Mouse (Mus musculus) midbrain, postnatal 0 days (tissue): ENCODE results near the gene Fam168b. TPM values are rescaled to one million over a fixed set of nuclear protein-coding genes. Genes with fewer than 3 reads are reported as not detected.
A peak's percentile ranks its signal among the peaks of the same experiment; 100 is the strongest.

Experiments used
- ATAC-seq: fragments of 200-750 bp; cut with Nextera tagmentation; 2 replicates; pipeline ENCODE4 v1.8.0; 2017; ENCODE audit warnings: moderate number of reproducible peaks, mild to moderate bottlenecking, moderate TSS enrichment, moderate library complexity; ENCODE audit not compliant: low FRiP score
- DNase-seq: peaks from one replicate; pipeline ENCODE4 v3.0.0-alpha.2; 2015; ENCODE audit warnings: low spot score
- H3K27ac ChIP-seq: fragments of 300-500 bp; sonication (generic); 2 replicates; pipeline ENCODE4 v1.5.1; 2014; ENCODE audit warnings: low read depth, mild to moderate bottlenecking, low read length, mixed read lengths
- H3K27me3 ChIP-seq: fragments of 300-500 bp; sonication (generic); 2 replicates; pipeline ENCODE4 v1.6.1; 2014; ENCODE audit warnings: low read length, control low read depth, mixed read lengths; ENCODE audit not compliant: insufficient read depth
- H3K36me3 ChIP-seq: fragments of 300-500 bp; sonication (generic); 2 replicates; pipeline ENCODE4 v1.6.1; 2014; ENCODE audit warnings: low read length, control low read depth, mixed read lengths; ENCODE audit not compliant: insufficient read depth
- H3K4me1 ChIP-seq: fragments of 300-500 bp; sonication (generic); 2 replicates; pipeline ENCODE4 v1.6.1; 2014; ENCODE audit warnings: mild to moderate bottlenecking, control low read depth, antibody characterized with exemption, low read length, mixed read lengths; ENCODE audit not compliant: insufficient read depth
- H3K4me2 ChIP-seq: fragments of 300-500 bp; sonication (generic); 2 replicates; pipeline ENCODE4 v1.6.1; 2014; ENCODE audit warnings: low read depth, mild to moderate bottlenecking, low read length, mixed read lengths; ENCODE audit not compliant: poor library complexity, severe bottlenecking
- H3K4me3 ChIP-seq: fragments of 300-500 bp; sonication (generic); 2 replicates; pipeline ENCODE4 v1.5.1; 2014; ENCODE audit warnings: low read depth, mild to moderate bottlenecking, low read length, moderate library complexity
- H3K9ac ChIP-seq: fragments of 300-500 bp; sonication (generic); replicated peaks from 2 replicates; pipeline ENCODE4 v1.6.1; 2014; ENCODE audit warnings: mild to moderate bottlenecking, low read length, moderate library complexity, mixed read lengths; ENCODE audit not compliant: poor library complexity, severe bottlenecking
- H3K9me3 ChIP-seq: fragments of 300-500 bp; sonication (generic); 2 replicates; pipeline ENCODE4 v1.6.1; 2016; ENCODE audit warnings: low read length, control low read depth
- CTCF ChIP-seq: IDR thresholded peaks from 2 replicates; pipeline ENCODE4 v1.5.1; 2016; ENCODE audit warnings: antibody characterized with exemption, mild to moderate bottlenecking
- WGBS: fragments of 180-500 bp; shearing (Covaris S2); extraction: QIAGEN DNeasy Blood & Tissue Kit; methylation state at CpG from one replicate; pipeline ENCODE4 v1.1.7; 2014; 5-methylcytosine and 5-hydroxymethylcytosine counted together
- polyA plus RNA-seq: library from polyadenylated mRNA; unstranded; fragments of >200 nt; fragmentation: Nextera tagmentation; extraction: Ambion mirVana; gene quantifications from 2 replicates; pipeline ENCODE4 v1.2.1, GENCODE M21; 2015
- total RNA-seq: library from RNA; depleted of rRNA; stranded (reverse); fragments of >200 nt; gene quantifications from 2 replicates; pipeline ENCODE4 v1.2.3, GENCODE M21; 2014

Gene Fam168b
- total and polyA plus RNA-seq, 2 experiments from 2014 or later, result 95.9 to 542 TPM

DNA sequence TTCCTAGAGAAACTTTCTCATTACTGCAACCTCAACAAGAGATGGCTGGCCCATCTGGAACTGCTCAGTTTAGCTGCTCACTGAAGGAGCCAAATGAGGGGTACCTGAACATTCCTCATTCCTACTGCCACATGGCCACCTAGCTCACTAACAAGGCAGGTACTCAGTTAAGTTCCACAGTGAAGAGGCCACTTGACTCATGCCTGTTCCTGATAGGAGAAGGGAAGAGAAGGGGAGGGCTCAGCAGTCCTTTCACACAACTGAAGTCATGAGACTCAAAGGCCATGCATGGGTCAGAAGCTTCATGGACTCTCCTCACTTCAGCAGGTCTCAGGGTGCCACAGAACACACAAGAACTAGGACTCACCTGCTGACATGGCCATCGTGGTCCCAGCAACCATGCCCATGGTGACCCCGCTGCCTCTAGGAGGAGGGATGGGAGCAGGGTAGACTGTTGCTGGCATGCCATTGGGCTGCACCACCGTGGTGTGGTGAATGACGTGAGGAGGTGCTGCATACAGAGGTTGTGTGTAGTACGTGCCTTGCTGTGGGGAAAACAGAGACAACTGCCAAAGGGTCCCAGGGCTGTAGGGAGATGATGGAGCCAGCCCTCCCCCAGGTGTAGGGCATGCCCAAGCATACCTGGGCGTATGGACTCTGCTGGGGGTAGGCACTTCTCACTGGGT is 23.5 kb downstream of the Fam168b start:
- Histone ChIP-seq H3K27ac (no peak overlapping the region), H3K4me3 (no peak overlapping the region), H3K9ac (no peak overlapping the region), H3K36me3 (peaks cover 56% of the 10 kb centered on the region), H3K27me3 (no peaks in the 10 kb centered on the region), H3K4me2 (no peak overlapping the region), H3K4me1 (no peaks in the 10 kb centered on the region), H3K9me3 (no peaks in the 10 kb centered on the region)
- no peak for TF ChIP-seq CTCF
- DNase-seq, result no peak
- 93% methylated on average over 6 of the region's 6 CpGs for WGBS
- ATAC-seq, result no peak

DNA sequence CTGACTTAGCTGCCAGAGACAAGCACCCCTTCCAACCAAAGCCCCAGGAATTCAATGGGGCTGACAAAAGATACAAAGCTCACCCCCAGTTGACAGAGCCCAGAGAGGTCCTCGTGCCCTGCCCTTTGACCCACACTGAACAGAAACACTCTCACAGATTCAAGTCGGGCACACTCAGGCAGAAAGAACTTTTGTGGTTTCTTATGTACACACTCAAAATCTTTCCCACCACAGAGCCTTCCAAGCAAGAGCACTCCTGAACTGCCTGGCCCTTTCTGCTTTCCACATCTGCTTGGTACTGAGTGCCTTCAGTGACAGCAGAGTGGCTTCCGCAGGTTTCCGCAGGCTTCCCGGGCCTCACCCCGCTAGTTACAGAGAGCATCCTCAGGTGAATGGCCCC is 27.0 kb downstream of the Fam168b start:
- peaks cover 80% of the 10 kb centered on the region for H3K36me3 ChIP-seq

DNA sequence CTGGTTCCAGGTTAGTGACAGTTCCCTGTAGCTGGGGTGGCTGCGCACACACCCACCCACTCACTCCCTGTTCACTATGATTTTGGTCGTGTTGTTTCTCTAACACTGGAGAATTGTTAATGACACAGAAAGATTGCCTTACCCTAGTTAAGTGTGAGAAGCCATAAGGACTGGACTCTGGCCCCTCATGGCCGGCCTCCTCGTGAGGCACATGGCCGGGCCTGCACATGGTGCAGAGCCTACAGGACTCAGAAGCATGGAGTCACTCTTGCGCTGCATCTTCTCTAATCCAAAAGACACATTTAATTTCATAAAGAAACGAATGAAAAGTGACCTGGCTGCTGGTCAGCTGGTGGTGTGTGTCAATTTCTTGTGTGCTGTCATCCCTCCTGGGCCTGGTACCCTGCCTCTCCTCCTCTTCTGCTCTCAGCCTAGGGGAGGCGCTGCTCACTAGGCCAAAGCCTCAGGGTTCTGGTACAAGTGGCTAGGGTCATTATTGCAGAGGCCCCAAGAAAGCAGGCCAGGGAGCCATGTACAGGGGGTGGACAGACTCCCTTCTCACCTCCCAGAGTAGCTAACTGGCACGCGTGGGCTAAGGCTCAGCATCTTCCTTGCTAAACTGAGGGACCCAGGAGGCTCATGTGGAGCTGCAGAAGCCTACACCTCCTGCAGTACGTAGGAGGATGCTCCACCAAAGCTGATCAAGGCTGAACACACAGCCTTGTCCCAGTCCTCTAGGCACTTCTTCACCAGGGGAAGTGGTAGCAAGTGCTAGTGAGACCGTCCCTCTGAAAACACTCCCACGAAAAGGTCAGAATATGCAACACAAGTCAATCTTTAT is 30.2 kb downstream of the Fam168b start:
- Histone ChIP-seq H3K36me3 (peaks cover 74% of the 10 kb centered on the region), H3K27me3 (no peaks in the 10 kb centered on the region), H3K4me1 (no peaks in the 10 kb centered on the region), H3K4me2 (no peak overlapping the region), H3K27ac (no peak overlapping the region), H3K9me3 (no peaks in the 10 kb centered on the region), H3K4me3 (no peak overlapping the region), H3K9ac (no peak overlapping the region)
- TF ChIP-seq CTCF, result peak; percentile 37
- no peak for ATAC-seq
- WGBS, result 94% methylated on average over 13 of the region's 13 CpGs
- no peak for DNase-seq

More for the DNA sequence above, 27.0 kb downstream of the Fam168b start:
- 81% methylated on average over 6 of the region's 6 CpGs for WGBS
- no peak for DNase-seq
- H3K9ac ChIP-seq, result no peak overlapping the region
- no peak overlapping the region for H3K27ac ChIP-seq
- no peak overlapping the region for H3K4me3 ChIP-seq
- H3K4me2 ChIP-seq, result no peak overlapping the region
- H3K4me1 ChIP-seq, result no peaks in the 10 kb centered on the region
- no peaks in the 10 kb centered on the region for H3K9me3 ChIP-seq
- no peak for ATAC-seq
- no peak for TF ChIP-seq CTCF
- H3K27me3 ChIP-seq, result no peaks in the 10 kb centered on the region

DNA sequence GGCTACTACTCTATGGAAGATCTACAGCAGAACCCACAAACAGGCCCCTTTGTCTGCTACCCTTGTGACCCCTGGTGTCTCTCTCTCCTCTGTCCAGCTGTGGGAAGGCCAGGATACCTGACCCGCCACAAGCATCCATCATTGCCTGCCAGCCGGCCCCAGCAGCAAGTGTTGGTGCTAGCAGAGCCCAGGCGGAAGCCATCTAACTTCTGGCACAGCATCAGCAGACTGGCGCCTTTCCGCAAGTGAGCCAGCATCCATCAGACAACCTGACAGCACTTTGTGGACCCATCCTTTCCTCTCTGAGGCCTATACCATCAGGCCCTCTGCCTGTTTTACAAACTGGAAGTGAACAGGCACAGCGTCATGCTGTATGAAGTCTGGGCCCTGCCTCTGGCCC is 31.3 kb downstream of the Fam168b start:
- TF ChIP-seq CTCF, result no peak
- Histone ChIP-seq H3K36me3 (peaks cover 71% of the 10 kb centered on the region), H3K27ac (no peak overlapping the region; the same call in 1 of the 2 replicates), H3K4me2 (no peak overlapping the region), H3K4me1 (no peaks in the 10 kb centered on the region), H3K9ac (no peak overlapping the region), H3K27me3 (no peaks in the 10 kb centered on the region), H3K9me3 (no peaks in the 10 kb centered on the region), H3K4me3 (no peak overlapping the region)
- ATAC-seq (no peak), DNase-seq (peak; percentile 64)
- WGBS, result 93% methylated on average over 6 of the region's 6 CpGs

DNA sequence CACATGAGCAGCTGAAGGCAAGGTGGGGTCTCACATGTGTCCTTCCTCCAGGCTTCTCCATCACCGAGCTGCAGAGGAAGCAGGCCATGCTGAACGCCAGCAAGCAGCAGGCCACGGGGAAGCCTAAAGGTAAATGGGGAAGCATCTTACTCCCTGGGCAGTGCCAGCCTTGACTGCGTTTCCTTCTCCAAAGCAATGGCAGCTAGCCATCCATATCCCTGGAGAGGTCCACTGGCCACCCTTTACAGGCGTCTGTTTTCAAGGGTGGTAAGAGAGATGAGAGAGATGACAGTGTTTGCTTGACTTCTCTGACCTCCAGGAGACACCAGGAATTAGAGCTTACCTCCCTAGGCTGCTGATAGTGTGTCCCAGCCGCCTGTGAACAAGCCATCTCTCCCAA is 31.8 kb downstream of the Fam168b start:
- WGBS, result 84% methylated on average over 6 of the region's 6 CpGs
- Histone ChIP-seq H3K27me3 (no peaks in the 10 kb centered on the region), H3K4me3 (no peak overlapping the region), H3K27ac (0 out of 2 replicates have a peak overlapping the region, but pooled peaks have one; percentile 7), H3K9me3 (no peaks in the 10 kb centered on the region), H3K4me2 (no peak overlapping the region), H3K4me1 (no peaks in the 10 kb centered on the region), H3K36me3 (peaks cover 65% of the 10 kb centered on the region), H3K9ac (no peak overlapping the region)
- ATAC-seq (no peak), DNase-seq (no peak)
- TF ChIP-seq CTCF, result no peak

DNA sequence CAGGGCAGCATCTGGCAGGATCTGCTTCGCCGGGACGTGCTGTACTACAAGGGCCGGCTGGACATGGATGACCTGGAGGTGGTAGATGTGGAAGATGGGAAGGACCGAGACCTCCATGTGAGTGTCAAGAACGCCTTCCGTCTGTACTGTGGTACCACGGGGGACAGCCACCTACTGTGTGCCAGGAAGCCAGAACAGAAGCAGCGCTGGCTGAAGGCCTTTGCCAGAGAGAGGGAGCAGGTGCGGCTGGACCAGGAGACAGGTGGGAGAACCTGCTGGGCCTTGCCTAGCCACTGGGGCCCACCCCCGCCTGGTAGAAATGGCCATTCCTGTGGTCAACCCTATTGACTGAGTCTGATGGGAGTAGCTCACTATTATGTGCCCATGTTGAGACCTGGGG is 32.6 kb downstream of the Fam168b start:
- Histone ChIP-seq H3K9me3 (no peaks in the 10 kb centered on the region), H3K36me3 (peaks cover 63% of the 10 kb centered on the region), H3K27me3 (no peaks in the 10 kb centered on the region), H3K4me3 (no peak overlapping the region), H3K4me2 (no peak overlapping the region), H3K9ac (no peak overlapping the region), H3K27ac (0 out of 2 replicates have a peak overlapping the region, but pooled peaks have one; percentile 7), H3K4me1 (no peaks in the 10 kb centered on the region)
- WGBS, result 90% methylated on average over 10 of the region's 11 CpGs
- ATAC-seq (no peak), DNase-seq (no peak)
- no peak for TF ChIP-seq CTCF
